In genomic region chr16:88735391-88735790, GRCm38 (mm10) we compare ENCODE assay signal across 23 mouse cellular contexts. TPM values are rescaled to one million over a fixed set of nuclear protein-coding genes. Genes with fewer than 3 reads are reported as not detected.
"Had no signal": no experiment of that assay in that cellular context is flagged by ENCODE, and none has a peak within 500 bp of the region (broad histone marks: within the 10 kb centered on the region; RNA-seq: fewer than 3 reads in every experiment).

No protein-coding gene starts in this region.

- DNase-seq: kidney, adult 11 months; kidney, adult 9 months; kidney, postnatal 36 days; layer of hippocampus, adult 9-11 months; layer of hippocampus, postnatal 36 days; lung, adult 18-20 months; lung, postnatal 4 days; retina, postnatal 1 day; thymus, postnatal 36 days had no signal

- H3K9me3 ChIP-seq: midbrain, embryonic 10.5 days; neural tube, embryonic 12.5 days; stomach, embryonic 15.5 days had no signal

- H3K9ac ChIP-seq: liver, embryonic 14.5 days; neural tube, embryonic 12.5 days; stomach, embryonic 15.5 days had no signal

- H3K4me3 ChIP-seq: midbrain, embryonic 10.5 days; myocyte; neural tube, embryonic 12.5 days; stomach, embryonic 15.5 days had no signal

- H3K4me2 ChIP-seq: neural tube, embryonic 12.5 days; stomach, embryonic 15.5 days had no signal

- H3K27me3 ChIP-seq: neural tube, embryonic 12.5 days; stomach, embryonic 15.5 days had no signal

- H3K27ac ChIP-seq: kidney, postnatal 0 days; liver, embryonic 14.5 days; midbrain, embryonic 10.5 days; neural tube, embryonic 12.5 days; stomach, embryonic 15.5 days had no signal

- H3K4me1 ChIP-seq: midbrain, embryonic 10.5 days; neural tube, embryonic 12.5 days; stomach, embryonic 15.5 days had no signal

- H3K36me3 ChIP-seq: midbrain, embryonic 10.5 days; neural tube, embryonic 12.5 days; stomach, embryonic 15.5 days had no signal

- ATAC-seq: lung, postnatal 0 days had no signal

RNA-seq across cellular contexts. Expression of gene Krtap13-1, which starts 6.7 kb away (rescaled TPM):
- total RNA-seq: layer of hippocampus, adult 18-20 months; layer of hippocampus, postnatal 36 days; left cerebral cortex, postnatal 36 days; liver, adult 2 months; megakaryocyte, adult 5-6 weeks had no signal
- polyA plus RNA-seq: kidney, postnatal 0 days; liver, adult 2 months; liver, embryonic 14.5 days; lung, postnatal 0 days; midbrain, embryonic 10.5 days; myocyte; neural tube, embryonic 12.5 days; spleen, adult 2 months; stomach, embryonic 15.5 days; testis, adult 2 months; thymus, postnatal 0 days had no signal

RNA-seq across cellular contexts. Expression of gene Krtap13, which starts 16.0 kb away (rescaled TPM):
- total RNA-seq: layer of hippocampus, adult 18-20 months; layer of hippocampus, postnatal 36 days; left cerebral cortex, postnatal 36 days; liver, adult 2 months; megakaryocyte, adult 5-6 weeks had no signal
- polyA plus RNA-seq: kidney, postnatal 0 days; liver, adult 2 months; liver, embryonic 14.5 days; lung, postnatal 0 days; midbrain, embryonic 10.5 days; myocyte; neural tube, embryonic 12.5 days; spleen, adult 2 months; stomach, embryonic 15.5 days; thymus, postnatal 0 days had no signal

RNA-seq across cellular contexts. Expression of gene 2310034C09Rik, which starts 23.3 kb away (rescaled TPM):
- total RNA-seq: layer of hippocampus, adult 18-20 months; layer of hippocampus, postnatal 36 days; left cerebral cortex, postnatal 36 days; liver, adult 2 months; megakaryocyte, adult 5-6 weeks had no signal
- polyA plus RNA-seq: kidney, postnatal 0 days; liver, adult 2 months; liver, embryonic 14.5 days; lung, postnatal 0 days; midbrain, embryonic 10.5 days; myocyte; neural tube, embryonic 12.5 days; spleen, adult 2 months; stomach, embryonic 15.5 days; testis, adult 2 months; thymus, postnatal 0 days had no signal

RNA-seq across cellular contexts. Expression of gene 2310061N02Rik, which starts 27.6 kb away (rescaled TPM):
- total RNA-seq: layer of hippocampus, adult 18-20 months; layer of hippocampus, postnatal 36 days; left cerebral cortex, postnatal 36 days; liver, adult 2 months; megakaryocyte, adult 5-6 weeks had no signal
- polyA plus RNA-seq: kidney, postnatal 0 days; liver, adult 2 months; liver, embryonic 14.5 days; lung, postnatal 0 days; midbrain, embryonic 10.5 days; myocyte; neural tube, embryonic 12.5 days; spleen, adult 2 months; stomach, embryonic 15.5 days; testis, adult 2 months; thymus, postnatal 0 days had no signal

RNA-seq across cellular contexts. Expression of gene 2310057N15Rik, which starts 38.6 kb away (rescaled TPM):
- total RNA-seq: layer of hippocampus, adult 18-20 months; layer of hippocampus, postnatal 36 days; left cerebral cortex, postnatal 36 days; liver, adult 2 months; megakaryocyte, adult 5-6 weeks had no signal
- polyA plus RNA-seq: kidney, postnatal 0 days; liver, adult 2 months; liver, embryonic 14.5 days; lung, postnatal 0 days; midbrain, embryonic 10.5 days; myocyte; neural tube, embryonic 12.5 days; spleen, adult 2 months; stomach, embryonic 15.5 days; testis, adult 2 months; thymus, postnatal 0 days had no signal
